Mouse (Mus musculus) liver, adult 2 months (tissue): ENCODE measurements at regions not wholly inside any gene's neighbourhood (a gene's known extent, or its start where the extent isn't known, plus 50 kb on each side); places are given as distances from the start of the nearest gene placed in this dataset.

Experiments used
- CTCF ChIP-seq: fragments of 200-500 bp; IDR thresholded peaks from 2 replicates; pipeline ENCODE4 v1.5.1; 2011; ENCODE audit warnings: low read depth, low read length, control low read depth
- POLR2A ChIP-seq: fragments of 200-500 bp; IDR thresholded peaks from 2 replicates; pipeline ENCODE4 v1.6.1; 2011; ENCODE audit warnings: low read length, control low read depth; ENCODE audit not compliant: insufficient read depth; ENCODE audit errors: extremely low read depth

DNA sequence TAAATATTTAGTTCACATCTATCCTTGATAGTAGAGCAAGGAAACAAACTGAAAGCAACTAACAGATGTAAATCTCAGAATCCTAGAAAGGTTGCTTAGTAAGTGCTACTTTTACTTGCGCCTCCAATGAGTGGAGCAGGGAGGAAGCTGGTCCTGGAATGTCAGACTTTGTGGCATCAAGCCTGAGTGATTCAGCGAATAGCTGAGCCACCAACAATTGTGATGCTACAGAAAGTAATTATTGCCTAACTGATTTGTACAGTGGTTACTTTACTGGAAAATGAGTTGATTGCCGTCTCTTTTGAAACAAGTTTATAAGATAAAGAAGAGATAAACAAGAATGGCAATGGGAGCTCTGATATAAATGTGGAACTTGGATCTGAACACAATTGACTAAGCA, 173.9 kb upstream of the Clnk start:
- TF ChIP-seq POLR2A (no peak), CTCF (no peak)
